Mouse (Mus musculus) limb, embryonic 14.5 days (tissue): ENCODE results near the gene Nfrkb. TPM values are rescaled to one million over a fixed set of nuclear protein-coding genes. Genes with fewer than 3 reads are reported as not detected.

Source experiments
- ATAC-seq: fragments of 200-750 bp; cut with Nextera tagmentation; 2 replicates; pipeline ENCODE4 v1.8.0; 2017; ENCODE audit warnings: low read depth, moderate number of reproducible peaks, moderate TSS enrichment; ENCODE audit not compliant: low FRiP score
- DNase-seq: peaks from one replicate; pipeline ENCODE4 v3.0.0-alpha.2; 2015; ENCODE audit warnings: low spot score
- H3K27ac ChIP-seq: fragments of 300-500 bp; sonication (generic); replicated peaks from 2 replicates; pipeline ENCODE4 v1.5.1; 2014; ENCODE audit warnings: low read depth, mild to moderate bottlenecking, low read length, moderate library complexity, mixed read lengths
- H3K27me3 ChIP-seq: fragments of 300-500 bp; sonication (generic); 2 replicates; pipeline ENCODE4 v1.6.1; 2014; ENCODE audit warnings: low read length, mixed read lengths; ENCODE audit not compliant: control insufficient read depth, insufficient read depth
- H3K36me3 ChIP-seq: fragments of 300-500 bp; sonication (generic); 2 replicates; pipeline ENCODE4 v1.6.1; 2014; ENCODE audit warnings: mild to moderate bottlenecking, low read length, moderate library complexity, mixed read lengths; ENCODE audit not compliant: control insufficient read depth, insufficient read depth
- H3K4me1 ChIP-seq: fragments of 300-500 bp; sonication (generic); 2 replicates; pipeline ENCODE4 v1.6.1; 2014; ENCODE audit warnings: antibody characterized with exemption, low read length, mixed read lengths; ENCODE audit not compliant: control insufficient read depth, insufficient read depth
- H3K4me2 ChIP-seq: fragments of 300-500 bp; sonication (generic); replicated peaks from 2 replicates; pipeline ENCODE4 v1.6.1; 2014; ENCODE audit warnings: low read depth, mild to moderate bottlenecking, low read length, moderate library complexity; ENCODE audit not compliant: severe bottlenecking
- H3K4me3 ChIP-seq: fragments of 300-500 bp; sonication (generic); replicated peaks from 2 replicates; pipeline ENCODE4 v1.5.1; 2014; ENCODE audit warnings: low read length
- H3K9ac ChIP-seq: fragments of 300-500 bp; sonication (generic); 2 replicates; pipeline ENCODE4 v1.6.1; 2014; ENCODE audit warnings: mild to moderate bottlenecking, low read depth, low read length, moderate library complexity; ENCODE audit not compliant: severe bottlenecking
- H3K9me3 ChIP-seq: fragments of 300-500 bp; sonication (generic); 2 replicates; pipeline ENCODE4 v1.6.1; 2016; ENCODE audit warnings: low read length; ENCODE audit not compliant: control insufficient read depth
- POLR2A ChIP-seq: fragments of 200-500 bp; IDR thresholded peaks from 2 replicates; pipeline ENCODE4 v1.8.0; 2012; ENCODE audit warnings: inconsistent platforms, mild to moderate bottlenecking, moderate library complexity, borderline replicate concordance; ENCODE audit not compliant: insufficient read depth, insufficient read length; ENCODE audit errors: extremely low read depth
- WGBS: fragments of 180-500 bp; shearing (Covaris S2); extraction: QIAGEN DNeasy Blood & Tissue Kit; methylation state at CpG from one replicate; pipeline ENCODE4 v1.1.7; 2014; 5-methylcytosine and 5-hydroxymethylcytosine counted together
- polyA plus RNA-seq, 2 experiments: library from polyadenylated mRNA; depleted of rRNA in 1 of 2; stranded (reverse) in 1 of 2; unstranded in 1 of 2; fragments of >200 nt; fragmentation: Nextera tagmentation in 1 of 2; extraction: Ambion mirVana in 1 of 2; gene quantifications; 2 replicates each; pipeline versions ENCODE4 v1.2.1 to v1.2.3; 2012 to 2014

The Nfrkb gene
- polyA plus RNA-seq, 2 experiments, result 23.4 to 31.6 TPM

GRCm38 (mm10) chr9:31371740-31372139 lies 14.3 kb upstream of the Nfrkb start:
- Histone ChIP-seq H3K4me1 (no peaks in the 10 kb centered on the region), H3K27me3 (no peaks in the 10 kb centered on the region), H3K9ac (no peak overlapping the region), H3K4me3 (no peak overlapping the region), H3K36me3 (peaks cover 14% of the 10 kb centered on the region), H3K4me2 (no peak overlapping the region), H3K27ac (no peak overlapping the region), H3K9me3 (peaks cover 6% of the 10 kb centered on the region; the same call in 1 of the 2 replicates)
- no peak for ATAC-seq
- DNase-seq, result no peak
- TF ChIP-seq POLR2A, result no peak
- WGBS, result 93% methylated on average over 3 of the region's 3 CpGs

- H3K27me3 ChIP-seq, result no peaks in the 10 kb centered on the region
Measured at GRCm38 (mm10) chr9:31376661-31377060, 9.3 kb upstream of the Nfrkb start.

GRCm38 (mm10) chr9:31384786-31385499 lies 1.0 kb upstream of the Nfrkb start:
- Histone ChIP-seq H3K4me1 (peaks cover 9% of the 10 kb centered on the region; the same call in 1 of the 2 replicates), H3K9me3 (no peaks in the 10 kb centered on the region), H3K27me3 (no peaks in the 10 kb centered on the region), H3K27ac (no peak overlapping the region), H3K36me3 (peaks cover 11% of the 10 kb centered on the region; the same call in 1 of the 2 replicates), H3K4me3 (no peak overlapping the region; the same call in 1 of the 2 replicates), H3K4me2 (peak overlapping the region; percentile 78; the same call in 1 of the 2 replicates), H3K9ac (peak overlapping the region; percentile 89; the same call in 1 of the 2 replicates)
- TF ChIP-seq POLR2A, result no peak
- ATAC-seq (no peak), DNase-seq (no peak)
- WGBS, result 83% methylated on average over 17 of the region's 17 CpGs

More at GRCm38 (mm10) chr9:31376661-31377060, 9.3 kb upstream of the Nfrkb start:
- DNase-seq, result no peak
- no peak overlapping the region for H3K4me2 ChIP-seq
- peaks cover 14% of the 10 kb centered on the region for H3K36me3 ChIP-seq
- H3K4me1 ChIP-seq, result no peaks in the 10 kb centered on the region
- H3K4me3 ChIP-seq, result no peak overlapping the region
- no peak for TF ChIP-seq POLR2A
- H3K9ac ChIP-seq, result no peak overlapping the region
- no peak overlapping the region for H3K27ac ChIP-seq
- H3K9me3 ChIP-seq, result peaks cover 6% of the 10 kb centered on the region; the same call in 1 of the 2 replicates
- no peak for ATAC-seq

- no peak for TF ChIP-seq POLR2A
- peak overlapping the region; percentile 78 for H3K4me2 ChIP-seq
- DNase-seq (no peak), ATAC-seq (peak; percentile 13)
- H3K27ac ChIP-seq, result no peak overlapping the region
- peaks cover 9% of the 10 kb centered on the region; the same call in 1 of the 2 replicates for H3K4me1 ChIP-seq
- 20% methylated on average over 4 of the region's 4 CpGs for WGBS
- no peaks in the 10 kb centered on the region for H3K27me3 ChIP-seq
- H3K9ac ChIP-seq, result peak overlapping the region; percentile 89
- H3K4me3 ChIP-seq, result peak overlapping the region; percentile 85
- peaks cover 13% of the 10 kb centered on the region; the same call in 1 of the 2 replicates for H3K36me3 ChIP-seq
- no peaks in the 10 kb centered on the region for H3K9me3 ChIP-seq
Measured at GRCm38 (mm10) chr9:31385500-31385869, 507 bp upstream of the Nfrkb start.

GRCm38 (mm10) chr9:31386368-31387180 lies 582 bp downstream of the Nfrkb start:
- H3K27me3 ChIP-seq, result no peaks in the 10 kb centered on the region
- TF ChIP-seq POLR2A, result no peak
- DNase-seq, result no peak
- H3K4me3 ChIP-seq, result peak overlapping the region; percentile 85
- peak overlapping the region; percentile 89 for H3K9ac ChIP-seq
- peak; percentile 66 for ATAC-seq
- H3K36me3 ChIP-seq, result peaks cover 21% of the 10 kb centered on the region
- peaks cover 9% of the 10 kb centered on the region; the same call in 1 of the 2 replicates for H3K4me1 ChIP-seq
- WGBS, result 14% methylated on average over 32 of the region's 44 CpGs
- 0 out of 2 replicates have a peak overlapping the region, but pooled peaks have one; percentile 26 for H3K27ac ChIP-seq
- H3K9me3 ChIP-seq, result no peaks in the 10 kb centered on the region
- peak overlapping the region; percentile 78 for H3K4me2 ChIP-seq
